Mouse (Mus musculus) lung, postnatal 36 days (tissue): ENCODE results near the gene Mri1.

ENCODE experiments used
- DNase-seq: peaks from one replicate; pipeline ENCODE4 v3.0.0; 2022; ENCODE audit warnings: mixed read lengths

The Mri1 gene

GRCm38 (mm10) chr8:84236410-84236997 lies 20.6 kb downstream of the Mri1 start:
- no peak for DNase-seq

- no peak for DNase-seq
These were observed 21.2 kb downstream of the Mri1 start for GRCm38 (mm10) chr8:84235746-84236409.

- DNase-seq: peak; percentile 32
These were observed 24.1 kb downstream of the Mri1 start for GRCm38 (mm10) chr8:84233055-84233454.

GRCm38 (mm10) chr8:84230735-84231134 lies 26.4 kb downstream of the Mri1 start:
- no peak for DNase-seq

GRCm38 (mm10) chr8:84223322-84224029 lies 33.6 kb downstream of the Mri1 start:
- DNase-seq: no peak

GRCm38 (mm10) chr8:84222566-84223165 lies 34.5 kb downstream of the Mri1 start:
- DNase-seq: peak; percentile 41

GRCm38 (mm10) chr8:84220105-84220504 lies 37.0 kb downstream of the Mri1 start:
- DNase-seq: peak; percentile 42

GRCm38 (mm10) chr8:84218143-84218542 lies 39.0 kb downstream of the Mri1 start:
- DNase-seq: peak; percentile 52

GRCm38 (mm10) chr8:84217206-84217605 lies 39.9 kb downstream of the Mri1 start:
- no peak for DNase-seq

GRCm38 (mm10) chr8:84213277-84213676 lies 43.8 kb downstream of the Mri1 start:
- DNase-seq: no peak

GRCm38 (mm10) chr8:84211881-84212563 lies 45.1 kb downstream of the Mri1 start:
- DNase-seq: no peak

GRCm38 (mm10) chr8:84211202-84211601 lies 45.9 kb downstream of the Mri1 start:
- DNase-seq: no peak

GRCm38 (mm10) chr8:84210167-84210791 lies 46.8 kb downstream of the Mri1 start:
- DNase-seq: peak; percentile 89

GRCm38 (mm10) chr8:84208381-84209380 lies 48.4 kb downstream of the Mri1 start:
- no peak for DNase-seq

- DNase-seq: peak; percentile 85
These were observed 49.3 kb downstream of the Mri1 start for GRCm38 (mm10) chr8:84207811-84208210.

- no peak for DNase-seq
These were observed 50.5 kb downstream of the Mri1 start for GRCm38 (mm10) chr8:84206666-84207065.

GRCm38 (mm10) chr8:84205073-84205472 lies 52.1 kb downstream of the Mri1 start:
- DNase-seq: no peak

GRCm38 (mm10) chr8:84203975-84204772 lies 53.0 kb downstream of the Mri1 start:
- DNase-seq: peak; percentile 91

GRCm38 (mm10) chr8:84202938-84203917 lies 53.9 kb downstream of the Mri1 start:
- peak; percentile 93 for DNase-seq
